Mouse (Mus musculus): ENCODE measurements at regions not wholly inside any gene's neighbourhood (a gene's known extent, or its start where the extent isn't known, plus 50 kb on each side); places are given as distances from the start of the nearest gene placed in this dataset.

DNA sequence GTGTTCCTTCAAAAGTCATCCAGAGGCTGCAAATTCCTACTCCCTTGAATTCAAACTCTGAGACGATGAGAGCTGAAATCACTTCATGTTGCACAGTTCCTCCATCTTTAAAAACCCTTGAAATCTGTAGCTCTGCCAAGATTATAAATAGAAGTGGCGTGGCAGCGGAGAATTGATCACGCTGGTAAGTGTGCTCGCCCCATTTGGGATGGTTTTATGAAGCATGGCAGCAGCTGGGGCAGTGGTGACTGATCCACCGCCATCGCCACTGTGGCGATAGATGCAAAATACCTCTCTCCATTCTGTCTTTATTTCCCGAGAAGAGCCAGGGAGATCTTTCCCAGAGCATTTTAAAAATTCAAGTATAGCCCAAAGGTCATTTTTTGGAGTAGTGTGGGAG lies 179.8 kb upstream of the Tank start:
- TF ChIP-seq EP300 (IDR thresholded peaks at IDR 0.05; ENCODE audit: low read depth) (no peak), CTCF (IDR thresholded peaks at IDR 0.05; ENCODE audit: low read depth) (no peak)
